Mouse (Mus musculus): Measurements from ENCODE around the gene Gcn1l1. TPM values are rescaled to one million over a fixed set of nuclear protein-coding genes. Genes with fewer than 3 reads are reported as not detected.

The Gcn1l1 gene
- polyA plus RNA-seq, 1 experiment = 42.2 TPM

DNA sequence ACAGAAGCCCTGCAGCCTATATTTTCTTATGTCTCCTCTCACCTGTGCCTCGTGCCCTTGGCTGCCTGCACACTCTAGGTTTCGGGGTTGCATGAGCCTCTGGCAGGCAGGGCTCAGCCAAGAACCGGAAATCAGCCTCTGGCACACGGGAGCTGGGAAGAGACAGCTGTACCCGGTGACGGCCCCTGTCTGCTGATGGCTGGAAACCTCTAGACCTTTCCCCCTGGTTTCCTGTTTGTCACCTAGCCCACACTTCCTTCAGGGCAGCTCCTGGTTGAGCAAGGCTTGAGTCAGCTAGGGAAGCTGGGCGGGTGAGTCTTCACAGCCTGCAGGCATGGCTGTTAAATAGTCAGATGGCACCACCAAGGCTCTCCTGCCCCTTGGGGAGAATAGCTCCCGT is 30.2 kb upstream of the Gcn1l1 start:
- WGBS = 11% methylated on average over 8 of the region's 8 CpGs
- TF ChIP-seq CTCF (conservative IDR thresholded peaks at IDR 0.05; ENCODE audit: insufficient read depth, insufficient read length, low read depth, low read length) = no peak
- TF ChIP-seq POLR2A (IDR thresholded peaks at IDR 0.05; ENCODE audit: low read depth, low read length) = no peak
- peak overlapping the region; percentile 43; the same call in 1 of the 2 replicates for H3K27ac ChIP-seq (ENCODE audit: insufficient read depth, low read depth, low read length)
- H3K4me1 ChIP-seq (ENCODE audit: control insufficient read depth, insufficient read depth, low read length) = peaks cover 70% of the 10 kb centered on the region
- no peaks in the 10 kb centered on the region for H3K36me3 ChIP-seq (ENCODE audit: control insufficient read depth, insufficient read depth, low read length)
- peak; percentile 71 for DNase-seq
- H3K27me3 ChIP-seq (replicated peaks; ENCODE audit: control insufficient read depth, insufficient read depth, low read length) = no peaks in the 10 kb centered on the region
- no peak overlapping the region for H3K4me3 ChIP-seq (ENCODE audit: insufficient read depth, low read depth, low read length)

DNA sequence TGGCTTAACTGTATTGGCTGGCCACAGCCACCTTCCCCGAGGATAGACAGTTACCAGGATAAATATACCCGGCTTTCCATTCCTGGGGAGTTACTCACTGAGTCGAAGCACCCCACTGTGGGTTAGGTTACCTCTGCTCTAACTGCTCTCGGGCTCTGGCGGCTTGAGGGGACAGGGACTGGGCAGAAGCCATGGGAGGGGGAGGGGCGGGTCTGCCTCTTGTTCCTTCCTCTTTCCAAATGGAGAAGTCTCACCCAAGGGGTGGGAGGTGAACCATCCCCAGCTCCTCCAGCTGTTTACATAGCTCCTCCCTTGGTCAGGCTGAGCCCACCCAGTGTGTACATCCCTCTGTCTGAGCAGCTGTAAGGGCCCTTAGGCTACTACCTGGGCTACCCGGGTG is 29.4 kb upstream of the Gcn1l1 start:
- H3K4me1 ChIP-seq (ENCODE audit: control insufficient read depth, insufficient read depth, low read length) = peaks cover 66% of the 10 kb centered on the region
- no peak for DNase-seq
- WGBS = 43% methylated on average over 7 of the region's 7 CpGs

DNA sequence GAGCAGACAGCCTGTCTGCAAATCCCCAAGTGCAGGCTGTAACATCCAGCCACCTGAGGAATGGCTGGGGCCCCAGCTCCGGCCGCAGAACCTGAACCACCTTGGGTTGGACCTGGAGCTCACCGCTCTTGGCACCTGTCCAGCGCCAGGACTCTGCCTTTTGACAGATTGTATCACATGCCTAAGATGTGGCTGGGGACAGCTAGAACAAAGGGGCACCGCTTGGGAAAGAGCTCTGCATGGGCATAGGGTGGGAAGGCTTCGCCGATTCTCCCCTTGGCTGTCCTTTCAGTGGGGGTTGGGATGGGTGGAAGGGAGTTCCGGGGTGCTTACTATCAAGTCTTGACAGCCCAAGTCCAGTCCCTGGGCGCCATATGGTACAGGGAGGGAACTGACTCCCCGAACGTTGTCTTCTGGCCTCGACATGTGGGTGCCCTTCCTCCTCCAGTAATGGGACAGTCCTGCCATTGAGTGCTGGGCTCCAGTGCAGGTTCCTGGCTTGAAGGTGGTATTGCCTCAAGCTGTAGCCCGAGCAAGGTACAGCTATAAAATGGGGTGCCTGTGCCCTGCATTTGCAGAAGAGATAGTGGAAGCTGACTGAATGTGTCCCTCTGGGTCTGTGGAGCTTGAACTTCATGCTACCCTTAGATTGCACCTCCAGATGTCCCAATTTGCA is 26.9 kb upstream of the Gcn1l1 start:
- TF ChIP-seq POLR2A (IDR thresholded peaks at IDR 0.05; ENCODE audit: low read depth, low read length) = no peak
- TF ChIP-seq CTCF (conservative IDR thresholded peaks at IDR 0.05; ENCODE audit: insufficient read depth, insufficient read length, low read depth, low read length) = no peak
- 29% methylated on average over 13 of the region's 13 CpGs for WGBS
- no peaks in the 10 kb centered on the region for H3K27me3 ChIP-seq (replicated peaks; ENCODE audit: control insufficient read depth, insufficient read depth, low read length)
- peak; percentile 78 for DNase-seq
- H3K4me3 ChIP-seq (ENCODE audit: insufficient read depth, low read depth, low read length) = no peak overlapping the region
- peak overlapping the region; percentile 1; the same call in 1 of the 2 replicates for H3K27ac ChIP-seq (ENCODE audit: insufficient read depth, low read depth, low read length)
- H3K36me3 ChIP-seq (ENCODE audit: control insufficient read depth, insufficient read depth, low read length) = no peaks in the 10 kb centered on the region
- H3K4me1 ChIP-seq (ENCODE audit: control insufficient read depth, insufficient read depth, low read length) = peaks cover 60% of the 10 kb centered on the region

More for the DNA sequence above, 29.4 kb upstream of the Gcn1l1 start:
- H3K36me3 ChIP-seq (ENCODE audit: control insufficient read depth, insufficient read depth, low read length) = no peaks in the 10 kb centered on the region
- no peak overlapping the region for H3K4me3 ChIP-seq (ENCODE audit: insufficient read depth, low read depth, low read length)
- peak overlapping the region; percentile 43; the same call in 1 of the 2 replicates for H3K27ac ChIP-seq (ENCODE audit: insufficient read depth, low read depth, low read length)
- TF ChIP-seq CTCF (conservative IDR thresholded peaks at IDR 0.05; ENCODE audit: insufficient read depth, insufficient read length, low read depth, low read length) = no peak
- TF ChIP-seq POLR2A (IDR thresholded peaks at IDR 0.05; ENCODE audit: low read depth, low read length) = no peak
- no peaks in the 10 kb centered on the region for H3K27me3 ChIP-seq (replicated peaks; ENCODE audit: control insufficient read depth, insufficient read depth, low read length)

DNA sequence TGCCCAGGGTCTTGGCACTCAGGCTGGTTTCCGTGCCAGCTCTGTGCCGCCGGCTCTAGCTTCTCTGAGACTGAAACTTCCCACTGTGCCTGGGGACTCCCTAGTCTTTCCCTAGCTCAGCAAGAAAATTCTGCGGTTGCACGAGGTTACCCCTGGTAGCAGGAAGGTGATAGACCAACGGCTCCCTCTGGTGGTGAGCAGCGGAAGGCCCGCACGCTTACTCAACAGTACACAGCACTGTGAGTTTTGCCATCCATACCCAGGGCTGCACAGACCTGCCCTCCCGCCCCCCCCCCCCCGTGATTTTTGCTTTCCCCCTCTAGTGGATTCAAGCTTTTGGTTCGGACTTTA is 26.4 kb upstream of the Gcn1l1 start:
- Histone ChIP-seq H3K27me3 (replicated peaks; ENCODE audit: control insufficient read depth, insufficient read depth, low read length) (no peaks in the 10 kb centered on the region), H3K4me3 (ENCODE audit: insufficient read depth, low read depth, low read length) (no peak overlapping the region), H3K27ac (ENCODE audit: insufficient read depth, low read depth, low read length) (peak overlapping the region; percentile 1; the same call in 1 of the 2 replicates), H3K36me3 (ENCODE audit: control insufficient read depth, insufficient read depth, low read length) (no peaks in the 10 kb centered on the region), H3K4me1 (ENCODE audit: control insufficient read depth, insufficient read depth, low read length) (peaks cover 60% of the 10 kb centered on the region)
- WGBS = 2% methylated on average over 12 of the region's 12 CpGs
- TF ChIP-seq CTCF (conservative IDR thresholded peaks at IDR 0.05; ENCODE audit: insufficient read depth, insufficient read length, low read depth, low read length) (peak; percentile 95), POLR2A (IDR thresholded peaks at IDR 0.05; ENCODE audit: low read depth, low read length) (no peak)
- DNase-seq = peak; percentile 95

DNA sequence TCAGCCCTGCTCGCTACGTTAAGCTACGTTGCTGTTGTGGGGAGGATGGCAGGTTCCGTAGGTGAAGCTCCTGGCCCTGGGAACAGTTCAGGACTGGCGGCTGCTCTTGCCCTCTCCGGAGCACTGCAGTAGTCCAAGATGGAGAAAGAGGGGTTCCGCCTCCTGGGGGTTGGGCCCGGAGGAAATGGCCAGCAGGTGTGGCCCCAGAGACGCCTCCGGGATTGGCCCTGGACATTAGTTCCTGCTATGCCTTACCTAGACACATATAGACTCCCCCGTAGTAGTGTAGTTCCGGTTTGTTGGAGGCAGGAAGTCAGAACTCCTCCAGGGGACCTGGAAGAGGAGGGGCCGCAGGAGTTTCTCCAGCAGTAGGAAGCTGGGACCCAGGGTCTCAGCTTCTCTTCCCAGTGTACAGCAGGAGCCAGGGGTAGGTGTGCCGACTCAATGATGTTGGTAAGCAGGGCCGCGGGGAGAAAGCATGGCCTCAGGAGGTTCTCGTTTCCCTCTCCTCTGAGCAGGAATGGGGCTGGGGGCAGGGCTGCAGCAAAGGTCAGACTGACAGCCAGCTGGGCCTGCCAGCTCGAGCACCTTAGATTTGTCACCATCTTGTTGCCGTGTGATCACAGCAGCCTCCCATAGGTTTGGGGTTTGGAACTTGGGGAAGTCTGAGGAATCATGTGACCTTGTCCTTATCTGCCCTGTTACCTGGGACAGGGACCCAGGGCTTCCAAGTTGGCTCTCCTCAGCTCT is 22.2 kb upstream of the Gcn1l1 start:
- TF ChIP-seq CTCF (conservative IDR thresholded peaks at IDR 0.05; ENCODE audit: insufficient read depth, insufficient read length, low read depth, low read length) (no peak), POLR2A (IDR thresholded peaks at IDR 0.05; ENCODE audit: low read depth, low read length) (no peak)
- H3K27me3 ChIP-seq (replicated peaks; ENCODE audit: control insufficient read depth, insufficient read depth, low read length) = no peaks in the 10 kb centered on the region
- DNase-seq = no peak
- 0 out of 2 replicates have a peak overlapping the region, but pooled peaks have one; percentile 1 for H3K4me3 ChIP-seq (ENCODE audit: insufficient read depth, low read depth, low read length)
- peak overlapping the region; percentile 81 for H3K27ac ChIP-seq (ENCODE audit: insufficient read depth, low read depth, low read length)
- H3K4me1 ChIP-seq (ENCODE audit: control insufficient read depth, insufficient read depth, low read length) = peaks cover 36% of the 10 kb centered on the region
- H3K36me3 ChIP-seq (ENCODE audit: control insufficient read depth, insufficient read depth, low read length) = peaks cover 12% of the 10 kb centered on the region; the same call in 1 of the 2 replicates
- 12% methylated on average over 19 of the region's 19 CpGs for WGBS

DNA sequence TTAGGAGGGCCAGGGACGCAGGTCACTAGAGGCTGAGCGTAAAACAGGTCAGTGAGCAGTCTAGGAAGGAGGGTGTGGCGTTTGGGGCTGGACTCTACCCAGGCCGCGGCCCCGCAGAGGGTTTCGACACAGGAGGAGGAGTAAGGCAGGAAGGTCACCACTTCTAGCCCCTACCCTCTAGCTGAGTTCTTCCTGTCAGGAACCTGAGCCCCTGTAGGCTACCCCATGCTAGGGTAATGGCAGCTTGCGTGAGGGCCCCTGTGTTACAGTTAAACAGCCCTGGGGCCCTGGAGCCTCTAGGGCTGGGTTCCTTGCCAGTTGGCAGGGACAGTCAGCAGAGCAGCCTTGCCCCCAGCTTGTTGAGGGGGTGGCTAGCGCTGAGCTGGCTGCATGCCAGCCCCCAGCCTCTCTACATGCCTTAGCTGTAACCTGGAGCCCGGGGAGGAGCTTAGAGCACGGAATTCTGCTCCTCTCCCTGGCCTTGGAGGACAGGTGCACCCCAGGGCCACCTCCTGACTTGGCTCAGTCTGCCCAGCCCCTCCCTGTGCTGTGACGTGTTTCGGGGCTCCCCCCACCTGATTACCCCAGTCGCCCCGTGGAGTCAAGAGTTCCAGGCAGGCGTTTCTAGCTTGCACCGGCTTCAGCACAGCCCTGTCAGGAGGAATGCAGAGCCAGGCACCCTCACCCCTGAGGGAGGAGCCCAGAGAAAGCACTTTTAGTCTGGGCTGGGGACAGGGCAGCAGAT is 21.4 kb upstream of the Gcn1l1 start:
- Histone ChIP-seq H3K4me1 (ENCODE audit: control insufficient read depth, insufficient read depth, low read length) (peaks cover 29% of the 10 kb centered on the region), H3K27ac (ENCODE audit: insufficient read depth, low read depth, low read length) (peak overlapping the region; percentile 81), H3K4me3 (ENCODE audit: insufficient read depth, low read depth, low read length) (no peak overlapping the region), H3K36me3 (ENCODE audit: control insufficient read depth, insufficient read depth, low read length) (peaks cover 12% of the 10 kb centered on the region; the same call in 1 of the 2 replicates), H3K27me3 (replicated peaks; ENCODE audit: control insufficient read depth, insufficient read depth, low read length) (no peaks in the 10 kb centered on the region)
- TF ChIP-seq CTCF (conservative IDR thresholded peaks at IDR 0.05; ENCODE audit: insufficient read depth, insufficient read length, low read depth, low read length) = no peak
- TF ChIP-seq POLR2A (IDR thresholded peaks at IDR 0.05; ENCODE audit: low read depth, low read length) = no peak
- 22% methylated on average over 17 of the region's 17 CpGs for WGBS
- peak; percentile 92 for DNase-seq
